Mouse (Mus musculus): ENCODE results near the gene Evx2.

The Evx2 gene

DNA sequence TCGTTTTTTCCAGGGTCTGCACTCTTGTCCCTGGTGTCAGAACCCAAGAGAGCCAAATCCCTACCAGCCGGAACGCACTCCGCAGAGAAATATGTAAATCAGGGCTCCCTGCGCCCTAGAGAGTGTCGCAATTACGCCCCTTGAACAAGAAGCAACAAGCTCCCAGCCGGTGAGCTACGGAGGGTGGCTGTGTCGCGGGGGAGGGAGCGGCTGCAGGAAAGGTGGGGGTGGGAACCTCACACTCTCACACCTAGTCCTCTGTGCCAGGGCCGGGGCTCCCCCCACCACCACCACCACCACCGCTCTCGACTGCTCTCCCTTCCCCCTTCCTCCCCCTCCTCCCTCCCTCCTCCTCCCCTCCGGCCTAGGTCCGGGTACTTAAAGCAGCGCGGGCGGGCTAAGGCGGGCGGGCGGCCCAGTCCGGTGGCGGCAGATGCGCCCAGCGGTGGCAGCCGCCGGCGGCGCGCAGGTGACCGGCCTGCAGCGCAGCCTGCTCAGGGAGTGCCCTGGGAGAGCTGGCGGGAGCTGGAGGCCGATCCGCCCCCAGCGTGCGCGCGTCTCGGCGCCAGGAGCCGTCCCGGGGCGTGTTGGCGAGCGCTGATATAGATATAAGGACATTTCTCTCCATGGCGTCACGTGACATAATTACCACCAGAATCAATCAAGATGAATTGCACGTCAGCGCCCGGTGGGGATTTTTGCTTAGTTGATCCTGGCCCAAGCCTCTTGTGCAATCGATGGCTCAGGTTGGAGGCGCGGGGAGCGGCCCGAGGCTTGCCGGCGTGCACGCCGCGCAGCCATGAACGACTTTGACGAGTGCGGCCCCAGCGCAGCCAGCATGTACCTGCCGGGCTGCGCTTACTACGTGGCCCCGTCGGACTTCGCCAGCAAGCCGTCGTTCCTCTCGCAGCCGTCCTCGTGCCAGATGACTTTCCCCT is 22.5 kb upstream of the Evx2 start:
- no peak for DNase-seq (ENCODE audit: low spot score in 2 of 2)

DNA sequence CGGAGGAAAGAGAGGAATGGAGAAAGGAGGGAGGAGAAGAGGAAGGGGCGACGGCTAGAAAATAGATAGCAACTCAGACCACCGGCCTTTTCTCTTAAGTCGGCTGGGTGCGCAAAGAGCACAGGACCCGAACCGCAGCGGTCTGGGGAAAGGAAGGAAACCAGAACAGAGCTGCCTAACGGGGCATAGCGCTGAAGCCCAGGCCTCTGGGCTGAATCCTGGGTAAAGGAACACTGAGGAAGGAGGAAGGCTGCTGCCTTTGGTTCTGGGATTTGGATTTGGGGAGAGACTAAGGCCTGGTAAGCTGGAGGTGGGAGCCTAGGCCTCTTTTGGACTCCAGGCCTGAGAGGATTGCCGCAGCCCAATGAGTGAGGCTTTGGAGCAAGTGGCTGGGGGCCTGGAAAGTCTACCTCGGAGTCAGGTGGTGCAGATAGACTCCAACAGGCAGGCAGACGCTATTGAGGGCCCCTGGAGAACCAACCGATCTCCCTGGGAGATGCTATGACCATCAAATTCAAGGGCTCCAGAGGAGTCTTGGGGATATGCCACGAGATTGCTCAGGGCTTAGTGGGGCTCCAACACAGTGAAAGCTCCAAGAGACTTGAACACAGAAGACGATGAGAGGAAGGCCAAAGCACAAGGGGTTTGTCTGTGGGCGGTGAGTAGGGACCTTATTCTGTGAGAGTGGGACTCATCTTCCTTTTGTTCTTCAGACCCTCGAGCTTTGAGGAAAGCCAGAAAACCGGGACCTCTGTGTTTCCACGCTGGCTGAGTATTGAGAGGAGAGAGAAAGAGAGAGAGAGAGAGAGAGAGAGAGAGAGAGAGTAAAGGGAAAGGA is 21.4 kb upstream of the Evx2 start:
- no peak for DNase-seq (ENCODE audit: low spot score in 2 of 2)

DNA sequence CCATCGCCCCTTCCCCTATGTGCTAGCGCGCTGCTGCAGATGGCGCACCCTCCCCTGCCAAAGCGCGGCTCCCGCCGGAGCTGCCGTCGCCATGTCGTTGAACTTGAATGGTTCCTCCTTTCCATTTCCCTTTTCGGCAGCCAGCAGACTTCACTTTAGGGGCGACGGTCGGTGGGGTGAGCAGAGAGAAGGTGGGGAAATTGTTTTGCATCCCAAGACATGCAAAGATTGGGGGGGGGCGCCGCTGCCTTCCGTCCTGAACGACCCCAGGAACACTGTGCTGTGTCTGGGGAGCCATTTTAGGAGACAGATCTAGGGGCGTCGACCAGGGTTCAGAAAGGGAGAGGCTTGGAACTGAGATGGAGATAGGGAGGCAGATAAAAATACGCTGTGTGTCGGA is 20.6 kb upstream of the Evx2 start:
- no peak for DNase-seq (ENCODE audit: low spot score in 2 of 2)

DNA sequence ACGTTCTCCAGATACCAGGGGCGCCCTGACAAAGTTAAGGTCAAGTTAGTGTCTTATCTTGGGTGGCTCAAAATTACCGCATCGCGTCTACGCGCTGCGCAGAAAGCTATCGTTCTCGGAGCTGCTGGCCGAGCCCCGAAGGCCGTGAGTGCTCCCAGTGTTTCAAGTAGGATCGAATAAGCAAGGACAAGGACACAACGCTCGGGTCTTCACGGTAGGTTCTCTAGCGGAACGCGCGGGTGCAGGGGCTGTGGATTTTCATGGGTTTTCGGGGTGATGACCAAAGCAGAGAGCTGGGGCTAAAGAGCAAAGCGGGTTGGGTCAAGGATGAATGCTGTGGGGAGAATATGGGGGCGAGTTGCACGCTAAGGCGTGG is 20.2 kb upstream of the Evx2 start:
- no peak for DNase-seq (ENCODE audit: low spot score in 2 of 2)

DNA sequence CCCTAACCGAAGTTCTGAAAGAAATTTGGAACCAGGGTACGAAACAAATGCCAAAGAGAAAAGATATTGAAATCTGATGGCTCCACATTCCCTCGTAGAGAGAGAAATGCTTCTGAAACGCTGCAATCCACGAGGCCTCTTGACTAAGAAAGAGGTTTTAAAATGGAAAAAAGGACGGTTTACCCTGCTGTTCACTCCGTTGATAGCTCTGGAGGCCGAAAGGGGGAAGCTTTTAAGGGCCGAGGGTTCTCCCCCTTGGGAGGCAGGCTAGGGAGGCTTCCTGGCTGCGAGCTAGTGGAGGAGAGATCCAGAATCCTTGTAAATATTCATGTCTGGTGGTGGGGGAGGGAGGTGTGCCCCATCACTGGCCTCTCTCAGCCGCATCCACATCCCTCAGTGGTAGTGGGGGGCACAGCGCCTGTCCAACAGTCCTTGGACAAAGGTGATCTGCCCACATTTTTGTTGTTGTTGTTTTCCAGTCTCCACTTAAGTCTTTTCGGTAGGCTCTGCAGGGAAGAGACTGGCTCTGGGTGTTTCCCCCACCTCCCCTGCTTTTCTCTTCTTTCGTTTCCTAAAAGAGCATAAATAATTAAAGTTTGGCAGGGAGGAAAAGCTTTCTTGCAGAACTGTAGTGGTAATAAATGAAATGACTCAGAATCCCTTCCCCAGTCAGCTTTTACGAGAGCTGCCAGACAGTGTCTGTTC is 19.7 kb upstream of the Evx2 start, which contains the start of gene Hoxd11:
Gene Hoxd11, plus strand, starts transcription at position 667 of the 705 bp plus-strand sequence.
- no peak for DNase-seq (ENCODE audit: low spot score in 2 of 2)

DNA sequence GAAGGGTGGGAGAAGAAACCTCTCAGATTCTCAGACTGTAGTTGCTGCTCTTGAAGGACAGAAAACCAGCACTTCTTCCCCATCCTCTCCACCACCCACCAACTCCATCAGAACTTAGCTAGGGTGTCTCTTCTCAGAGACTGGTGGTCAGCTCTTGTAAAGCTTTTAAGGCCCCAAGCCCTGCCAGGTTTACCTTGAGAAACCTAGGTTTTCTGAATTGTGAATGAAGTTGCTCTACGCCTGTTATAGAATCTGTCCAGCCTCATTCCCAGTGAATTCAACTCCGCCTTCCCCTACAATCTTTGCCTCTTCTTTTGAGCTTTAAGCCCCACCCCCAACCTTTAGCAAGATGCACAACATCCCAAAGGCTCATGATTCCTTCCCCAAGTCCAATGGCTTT is 17.7 kb upstream of the Evx2 start:
- DNase-seq (ENCODE audit: low spot score in 2 of 2) = no peak

DNA sequence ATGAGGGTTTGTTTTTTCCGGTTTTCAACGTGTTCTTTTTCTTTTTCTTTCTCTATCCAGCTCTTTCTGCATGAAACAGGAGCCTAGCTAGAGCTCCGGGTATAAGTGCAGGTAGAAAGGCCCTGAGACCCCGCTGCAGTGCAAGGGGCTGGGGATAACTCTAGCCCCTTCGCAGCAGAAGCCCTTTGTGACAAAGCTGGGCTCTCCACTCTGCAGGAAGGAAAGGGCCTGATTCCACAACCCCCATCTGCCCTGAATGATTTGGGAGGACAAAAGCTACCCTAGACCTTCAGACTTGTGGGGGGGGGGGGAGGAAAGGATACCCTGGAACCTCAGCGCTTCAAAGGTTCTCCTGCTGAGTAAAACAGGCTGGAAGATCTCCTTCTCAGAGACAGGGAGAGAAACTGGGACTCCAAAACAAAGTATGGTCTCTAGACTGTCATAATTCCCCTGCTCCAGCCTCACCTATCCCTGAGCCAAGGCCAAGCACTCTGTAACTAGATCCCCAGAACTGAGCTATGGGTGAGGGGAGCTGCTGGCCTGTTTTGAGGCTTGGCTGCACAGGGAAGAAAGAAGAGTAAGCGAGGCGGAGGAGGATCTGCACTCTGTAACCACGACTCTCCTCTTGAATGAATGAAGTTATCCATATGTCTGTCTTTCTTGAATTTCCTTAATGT is 17.2 kb upstream of the Evx2 start:
- DNase-seq (ENCODE audit: low spot score in 2 of 2) = no peak

DNA sequence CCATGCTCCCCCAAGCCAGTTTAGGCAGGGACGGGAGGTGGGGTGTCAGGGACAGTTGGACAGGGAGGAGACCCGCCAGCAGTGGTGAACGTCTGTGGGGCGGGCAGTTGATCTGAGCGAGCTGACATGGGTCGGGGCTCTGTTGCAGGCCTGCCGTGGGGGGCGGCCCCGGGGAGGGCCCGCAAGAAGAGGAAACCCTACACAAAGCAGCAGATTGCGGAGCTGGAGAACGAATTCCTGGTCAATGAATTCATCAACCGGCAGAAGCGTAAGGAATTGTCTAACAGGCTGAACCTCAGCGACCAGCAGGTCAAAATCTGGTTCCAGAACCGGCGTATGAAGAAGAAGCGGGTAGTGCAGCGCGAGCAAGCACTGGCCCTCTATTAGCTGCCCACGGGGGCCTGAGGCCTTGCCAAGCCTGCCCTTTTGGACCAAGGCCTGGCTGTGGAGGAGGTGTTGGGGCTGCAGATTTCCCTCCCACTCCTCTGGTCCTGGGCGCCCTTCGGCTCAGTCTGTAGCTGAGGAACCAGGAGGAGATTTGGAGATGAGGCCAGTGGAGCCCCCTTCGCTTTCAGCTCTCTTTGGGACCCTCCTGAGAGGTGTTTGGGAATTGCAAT is 16.4 kb upstream of the Evx2 start:
- DNase-seq (ENCODE audit: low spot score in 2 of 2) = no peak

DNA sequence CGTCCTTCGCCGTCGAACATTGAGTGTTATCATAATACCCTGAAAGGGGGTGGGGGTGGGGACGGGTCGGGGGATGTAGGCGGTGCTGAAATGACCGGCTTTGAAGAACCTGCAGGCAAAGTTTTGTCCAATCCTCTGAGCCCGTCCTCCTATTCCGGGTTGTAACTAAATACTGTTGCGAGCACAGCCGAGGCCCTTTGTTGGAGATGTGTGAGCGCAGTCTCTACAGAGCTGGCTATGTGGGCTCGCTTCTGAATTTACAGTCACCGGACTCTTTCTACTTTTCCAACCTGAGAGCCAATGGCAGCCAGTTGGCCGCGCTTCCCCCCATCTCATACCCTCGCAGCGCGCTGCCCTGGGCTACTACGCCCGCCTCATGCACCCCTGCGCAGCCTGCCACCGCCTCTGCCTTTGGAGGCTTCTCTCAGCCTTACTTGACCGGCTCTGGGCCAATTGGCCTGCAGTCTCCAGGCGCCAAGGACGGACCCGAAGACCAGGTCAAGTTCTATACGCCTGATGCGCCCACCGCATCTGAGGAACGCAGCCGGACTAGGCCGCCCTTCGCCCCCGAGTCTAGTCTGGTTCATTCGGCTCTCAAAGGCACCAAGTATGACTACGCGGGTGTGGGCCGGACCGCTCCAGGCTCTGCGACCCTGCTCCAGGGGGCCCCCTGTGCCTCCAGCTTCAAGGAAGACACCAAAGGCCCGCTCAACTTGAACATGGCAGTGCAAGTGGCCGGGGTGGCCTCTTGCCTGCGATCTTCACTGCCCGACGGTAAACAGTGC is 15.7 kb upstream of the Evx2 start, which contains the start of gene Hoxd12:
Gene Hoxd12, plus strand, starts transcription at position 133 of the 785 bp plus-strand sequence.
- DNase-seq (ENCODE audit: low spot score in 2 of 2) = no peak

DNA sequence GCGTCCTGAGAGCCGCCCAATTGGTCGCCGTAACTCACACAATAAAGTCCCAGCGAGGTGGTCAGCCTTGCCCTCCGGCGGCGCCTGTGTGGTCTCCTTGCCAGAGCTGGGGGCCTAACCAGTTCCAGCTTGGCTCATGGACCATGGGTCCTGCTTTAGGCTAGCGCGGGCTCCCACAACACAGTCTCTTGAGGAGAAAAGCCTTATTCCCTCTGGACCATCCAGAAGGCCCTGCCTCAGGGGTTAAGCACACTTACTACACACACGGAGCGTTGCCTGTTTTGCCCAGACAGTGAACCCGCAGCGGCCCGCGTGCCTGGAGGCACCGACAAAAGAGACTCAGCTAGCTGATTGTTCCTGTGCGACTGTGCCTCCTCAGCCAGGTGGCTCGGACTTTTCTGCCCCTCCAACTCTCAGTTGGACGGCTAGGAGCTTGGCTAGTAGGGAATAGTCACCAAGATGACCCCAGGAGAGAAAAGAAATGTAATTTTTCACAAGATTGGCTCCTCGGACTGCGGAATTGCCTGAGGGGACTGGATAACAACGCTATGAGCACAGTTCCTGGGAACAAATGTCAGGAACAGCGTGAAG is 14.6 kb upstream of the Evx2 start:
- no peak for DNase-seq (ENCODE audit: low spot score in 2 of 2)

DNA sequence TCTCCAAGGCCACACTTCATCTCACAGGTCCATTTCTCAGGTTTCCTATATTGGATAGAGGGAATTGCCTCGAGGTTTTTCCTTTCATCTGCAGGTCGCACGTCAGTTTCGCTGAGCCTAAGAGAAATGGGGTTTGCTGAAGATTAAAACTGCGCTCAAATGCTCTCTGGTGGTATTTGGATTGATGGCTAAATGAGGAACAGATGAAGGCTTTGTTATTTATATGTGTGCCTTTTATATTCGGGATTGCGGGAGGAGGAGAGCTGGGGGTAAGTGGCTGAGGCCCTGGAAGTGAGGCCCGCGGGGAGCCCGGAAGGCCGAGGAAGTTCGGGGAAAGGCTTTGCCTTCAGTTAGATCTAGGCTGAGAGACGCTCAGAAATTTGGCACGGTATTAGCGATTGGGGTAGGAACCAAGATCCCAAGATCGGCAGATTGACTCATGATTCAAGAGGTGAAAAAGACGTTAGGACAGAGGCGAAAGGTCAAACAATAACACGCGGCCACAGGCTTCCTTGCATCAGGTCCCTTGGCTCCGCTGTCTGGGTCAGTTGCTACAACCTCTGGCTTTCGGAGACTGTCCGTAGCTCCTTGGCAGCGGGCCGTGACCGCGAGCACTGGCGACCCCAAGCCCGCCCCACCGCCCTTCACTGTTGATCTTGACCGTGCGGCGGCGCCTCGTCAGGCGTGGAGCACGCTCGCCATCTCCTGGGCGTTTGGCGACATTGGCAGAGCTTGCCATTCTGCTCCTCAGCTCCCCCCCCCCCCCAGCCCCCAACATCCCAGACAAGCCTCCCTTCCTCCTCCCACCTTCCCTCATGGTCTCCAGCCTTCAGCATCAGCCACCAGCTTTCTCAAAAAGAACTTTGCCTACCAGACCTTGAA is 13.4 kb upstream of the Evx2 start:
- DNase-seq (ENCODE audit: low spot score in 2 of 2) = peak; percentile 28 to 36

DNA sequence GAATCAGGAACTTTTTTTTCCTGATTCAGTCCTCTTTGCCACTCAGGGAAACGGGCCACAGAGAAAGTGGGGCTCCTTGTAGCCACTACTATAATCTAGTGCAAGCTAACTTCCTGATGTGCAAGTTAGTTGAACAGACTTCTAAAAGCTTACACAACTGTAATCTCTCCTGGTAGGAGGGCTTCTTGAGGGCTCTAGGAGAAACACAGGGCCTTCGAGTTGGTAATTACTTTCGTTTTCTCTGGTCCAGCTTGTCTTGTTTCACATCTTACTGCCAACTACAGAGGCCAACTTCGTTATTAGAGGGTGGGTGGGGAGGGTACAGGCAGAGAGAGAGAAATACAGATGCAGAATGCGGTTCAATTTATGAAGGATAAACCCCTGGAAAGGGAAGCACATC is 12.5 kb upstream of the Evx2 start:
- DNase-seq (ENCODE audit: low spot score in 2 of 2) = no peak

DNA sequence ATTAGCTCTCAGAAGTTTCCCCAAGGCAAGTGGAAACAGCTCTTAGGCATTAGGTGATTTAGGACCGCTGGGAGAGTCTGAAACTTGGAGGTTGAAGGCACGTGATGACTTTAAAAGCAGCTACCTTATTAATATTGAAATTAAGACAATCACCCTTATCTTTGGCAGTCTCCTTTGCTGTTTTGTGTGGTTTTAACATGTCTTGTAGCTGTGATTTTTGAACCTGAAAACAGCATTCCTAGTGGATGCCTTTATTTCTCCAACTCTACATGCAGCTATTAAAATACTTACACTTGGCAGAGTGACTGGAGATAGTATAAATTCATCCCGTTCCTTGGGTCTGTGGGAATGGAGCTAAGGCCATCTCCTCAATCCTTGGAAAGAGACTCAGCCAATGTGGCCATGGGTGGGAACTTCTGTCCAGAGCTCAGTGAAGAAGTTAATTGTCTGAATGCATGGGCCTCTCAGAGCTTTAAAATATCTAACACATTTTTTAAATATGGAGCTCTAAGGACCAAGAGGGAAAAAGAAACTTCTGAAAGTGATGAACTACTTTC is 11.4 kb upstream of the Evx2 start:
- no peak for DNase-seq (ENCODE audit: low spot score in 2 of 2)

DNA sequence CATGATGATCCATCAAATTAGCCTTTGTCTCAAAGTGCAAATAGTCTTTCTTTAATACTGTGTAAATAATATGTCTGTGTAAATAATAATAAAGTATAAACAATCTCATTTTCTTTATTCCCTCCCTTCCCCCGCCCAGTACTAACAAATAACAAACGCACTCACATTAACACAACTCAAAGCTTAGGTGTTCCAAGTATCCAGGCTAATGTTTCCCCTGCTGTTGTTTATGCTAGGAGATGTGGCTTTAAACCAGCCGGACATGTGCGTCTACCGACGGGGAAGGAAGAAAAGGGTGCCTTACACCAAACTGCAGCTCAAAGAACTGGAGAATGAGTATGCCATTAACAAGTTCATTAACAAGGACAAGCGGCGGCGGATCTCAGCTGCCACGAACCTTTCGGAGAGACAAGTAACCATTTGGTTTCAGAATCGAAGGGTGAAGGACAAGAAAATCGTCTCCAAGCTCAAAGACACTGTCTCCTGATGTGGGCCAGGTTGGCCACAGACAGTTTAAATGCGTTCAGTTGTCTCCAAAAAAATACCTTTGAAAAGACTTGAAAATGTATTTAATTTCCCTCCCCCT is 10.4 kb upstream of the Evx2 start:
- no peak for DNase-seq (ENCODE audit: low spot score in 2 of 2)

DNA sequence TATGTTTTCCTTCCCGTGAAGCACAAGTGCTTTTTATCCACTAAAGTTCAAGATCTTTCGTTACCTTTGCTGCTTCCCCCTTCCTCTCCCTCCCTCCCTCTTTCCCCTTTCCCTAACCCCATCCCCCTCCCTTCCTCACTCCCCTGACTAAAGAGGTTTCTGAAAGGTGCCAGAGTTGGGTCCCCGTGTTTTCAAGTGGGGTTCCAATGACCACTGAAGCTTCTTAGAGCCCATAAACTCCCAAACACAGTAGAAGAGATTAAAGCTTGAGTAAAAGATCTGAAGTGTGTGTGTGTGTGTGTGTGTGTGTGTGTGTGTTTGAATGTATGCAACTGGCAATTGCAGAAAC is 9.8 kb upstream of the Evx2 start:
- no peak for DNase-seq (ENCODE audit: low spot score in 2 of 2)

DNA sequence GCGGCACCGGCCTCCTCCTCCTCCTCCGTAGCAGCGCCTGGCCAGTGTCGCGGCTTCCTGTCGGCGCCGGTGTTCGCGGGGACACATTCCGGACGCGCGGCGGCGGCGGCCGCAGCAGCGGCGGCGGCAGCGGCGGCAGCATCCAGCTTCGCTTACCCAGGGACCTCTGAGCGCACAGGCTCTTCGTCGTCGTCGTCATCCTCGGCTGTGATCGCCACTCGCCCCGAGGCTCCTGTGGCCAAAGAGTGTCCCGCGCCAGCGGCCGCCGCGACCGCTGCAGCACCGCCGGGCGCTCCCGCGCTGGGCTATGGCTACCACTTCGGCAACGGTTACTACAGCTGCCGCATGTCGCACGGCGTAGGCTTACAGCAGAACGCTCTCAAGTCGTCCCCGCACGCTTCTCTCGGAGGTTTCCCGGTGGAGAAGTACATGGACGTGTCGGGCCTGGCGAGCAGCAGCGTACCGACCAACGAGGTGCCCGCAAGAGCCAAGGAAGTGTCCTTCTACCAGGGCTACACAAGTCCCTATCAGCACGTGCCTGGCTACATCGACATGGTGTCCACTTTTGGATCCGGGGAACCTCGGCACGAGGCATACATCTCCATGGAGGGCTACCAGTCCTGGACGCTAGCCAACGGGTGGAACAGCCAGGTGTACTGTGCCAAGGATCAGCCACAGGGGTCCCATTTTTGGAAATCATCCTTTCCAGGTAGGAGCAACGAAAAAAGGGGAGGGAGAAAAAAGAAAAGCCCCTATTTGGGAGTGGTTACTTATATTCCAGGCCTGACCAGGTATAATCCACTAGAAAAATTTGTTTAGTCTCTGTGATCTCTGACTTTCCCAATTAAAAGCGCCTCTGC is 9.2 kb upstream of the Evx2 start:
- DNase-seq (ENCODE audit: low spot score in 2 of 2) = no peak

DNA sequence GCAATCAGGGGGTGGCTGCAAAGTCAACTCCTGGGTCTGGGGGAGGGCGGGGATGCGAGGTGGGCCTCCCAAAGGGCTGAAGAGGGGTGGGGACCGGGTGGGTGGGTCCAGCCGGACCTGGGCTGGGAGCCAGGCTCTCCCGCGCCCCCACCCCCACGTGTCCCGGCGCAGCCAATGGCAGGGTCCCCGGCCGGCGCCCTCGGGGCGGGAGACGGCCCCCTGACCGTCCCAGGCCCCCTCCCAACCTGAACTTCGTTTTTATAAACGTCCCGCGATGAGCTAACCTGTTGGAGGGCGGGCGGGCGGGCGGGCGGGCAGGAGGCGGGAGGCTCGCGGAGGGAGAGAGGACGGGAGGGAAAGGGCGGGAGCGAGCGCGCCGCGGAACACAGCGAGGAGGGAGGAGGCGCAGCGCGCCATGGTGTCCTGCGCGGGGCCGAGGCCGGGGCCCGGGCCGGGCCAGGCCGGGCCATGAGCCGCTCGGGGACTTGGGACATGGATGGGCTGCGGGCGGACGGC is 8.5 kb upstream of the Evx2 start, which contains the start of gene Hoxd13:
Gene Hoxd13, plus strand, starts transcription at position 469 of the 516 bp plus-strand sequence.
- DNase-seq (ENCODE audit: low spot score in 2 of 2) = no peak
